Mouse (Mus musculus) neural tube, embryonic 13.5 days (tissue): ENCODE measurements at regions not wholly inside any gene's neighbourhood (a gene's known extent, or its start where the extent isn't known, plus 50 kb on each side); places are given as distances from the start of the nearest gene placed in this dataset.
A peak's percentile ranks its signal among the peaks of the same experiment; 100 is the strongest.

ENCODE experiments used
- ATAC-seq: fragments of 200-750 bp; cut with Nextera tagmentation; 2 replicates; pipeline ENCODE4 v1.8.0; 2017; ENCODE audit warnings: low read depth, mild to moderate bottlenecking, moderate TSS enrichment, moderate library complexity
- H3K27ac ChIP-seq: fragments of 300-500 bp; sonication (generic); replicated peaks from 2 replicates; pipeline ENCODE4 v1.5.1; 2015; ENCODE audit warnings: moderate library complexity, mild to moderate bottlenecking, inconsistent platforms
- H3K27me3 ChIP-seq: fragments of 300-500 bp; sonication (generic); 2 replicates; pipeline ENCODE4 v1.6.1; 2015; ENCODE audit warnings: mild to moderate bottlenecking, inconsistent platforms
- H3K36me3 ChIP-seq: fragments of 300-500 bp; sonication (generic); 2 replicates; pipeline ENCODE4 v1.6.1; 2015; ENCODE audit warnings: mild to moderate bottlenecking, inconsistent platforms
- H3K4me1 ChIP-seq: fragments of 300-500 bp; sonication (generic); replicated peaks from 2 replicates; pipeline ENCODE4 v1.6.1; 2015; ENCODE audit warnings: inconsistent platforms
- H3K4me2 ChIP-seq: fragments of 300-500 bp; sonication (generic); 2 replicates; pipeline ENCODE4 v1.6.1; 2015; ENCODE audit warnings: inconsistent platforms, mild to moderate bottlenecking, moderate library complexity
- H3K4me3 ChIP-seq: fragments of 300-500 bp; sonication (generic); 2 replicates; pipeline ENCODE4 v1.5.1; 2015; ENCODE audit warnings: mild to moderate bottlenecking, inconsistent platforms
- H3K9ac ChIP-seq: fragments of 300-500 bp; sonication (generic); 2 replicates; pipeline ENCODE4 v1.6.1; 2015; ENCODE audit warnings: moderate library complexity, mild to moderate bottlenecking, inconsistent platforms
- H3K9me3 ChIP-seq: fragments of 300-500 bp; sonication (generic); 2 replicates; pipeline ENCODE4 v1.6.1; 2016; ENCODE audit warnings: inconsistent platforms
- WGBS: fragments of 180-500 bp; shearing (Covaris S2); methylation state at CpG from one replicate; pipeline ENCODE4 v1.1.7; 2015; 5-methylcytosine and 5-hydroxymethylcytosine counted together

- H3K27ac ChIP-seq, result no peak overlapping the region
- H3K4me1 ChIP-seq, result no peaks in the 10 kb centered on the region
- H3K27me3 ChIP-seq, result no peaks in the 10 kb centered on the region
- no peaks in the 10 kb centered on the region for H3K9me3 ChIP-seq
- ATAC-seq, result no peak
- H3K36me3 ChIP-seq, result no peaks in the 10 kb centered on the region
- 80% methylated on average over 7 of the region's 7 CpGs for WGBS
- no peak overlapping the region for H3K4me3 ChIP-seq
- no peak overlapping the region for H3K9ac ChIP-seq
- H3K4me2 ChIP-seq, result no peak overlapping the region
Observed at GRCm38 (mm10) chr9:116263833-116264232, 88.7 kb upstream of the Tgfbr2 start.

DNA sequence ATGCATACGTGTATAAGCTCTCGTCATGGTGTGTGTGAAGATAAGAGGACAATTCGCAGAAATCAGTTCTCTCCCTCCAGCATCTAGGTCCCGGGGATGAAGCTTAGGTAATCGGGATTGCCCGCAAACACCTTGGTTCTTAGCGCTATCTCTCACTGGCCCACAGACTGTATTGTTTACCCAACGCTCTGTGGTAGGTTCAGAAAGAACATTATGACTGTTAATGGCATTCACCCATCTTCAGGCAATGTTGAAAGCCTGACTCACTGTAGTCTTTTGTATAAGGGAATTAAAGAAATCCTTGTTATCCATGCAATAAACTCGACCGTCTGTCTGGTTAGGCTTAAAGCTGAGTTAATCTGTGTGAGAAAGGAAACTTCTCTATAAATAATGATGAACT, 84.4 kb upstream of the Tgfbr2 start:
- H3K27me3 ChIP-seq, result no peaks in the 10 kb centered on the region
- no peak overlapping the region for H3K9ac ChIP-seq
- H3K9me3 ChIP-seq, result peaks cover 7% of the 10 kb centered on the region; the same call in 1 of the 2 replicates
- no peak overlapping the region for H3K27ac ChIP-seq
- no peak overlapping the region for H3K4me3 ChIP-seq
- ATAC-seq, result no peak
- 79% methylated on average over 10 of the region's 10 CpGs for WGBS
- no peaks in the 10 kb centered on the region for H3K4me1 ChIP-seq
- no peaks in the 10 kb centered on the region for H3K36me3 ChIP-seq
- no peak overlapping the region for H3K4me2 ChIP-seq

GRCm38 (mm10) chr9:116253546-116253945, 78.4 kb upstream of the Tgfbr2 start:
- no peak overlapping the region for H3K4me2 ChIP-seq
- no peak overlapping the region for H3K9ac ChIP-seq
- 74% methylated on average over 15 of the region's 15 CpGs for WGBS
- H3K27ac ChIP-seq, result peak overlapping the region; percentile 70
- ATAC-seq, result no peak
- H3K4me1 ChIP-seq, result peaks cover 8% of the 10 kb centered on the region
- H3K4me3 ChIP-seq, result no peak overlapping the region
- no peaks in the 10 kb centered on the region for H3K27me3 ChIP-seq
- H3K36me3 ChIP-seq, result no peaks in the 10 kb centered on the region
- peaks cover 14% of the 10 kb centered on the region for H3K9me3 ChIP-seq

- peaks cover 14% of the 10 kb centered on the region for H3K9me3 ChIP-seq
- no peak for ATAC-seq
- H3K9ac ChIP-seq, result no peak overlapping the region
- H3K4me3 ChIP-seq, result no peak overlapping the region
- no peaks in the 10 kb centered on the region for H3K27me3 ChIP-seq
- H3K27ac ChIP-seq, result peak overlapping the region; percentile 71
- H3K36me3 ChIP-seq, result no peaks in the 10 kb centered on the region
- 77% methylated on average over 8 of the region's 8 CpGs for WGBS
- H3K4me2 ChIP-seq, result no peak overlapping the region
- peaks cover 8% of the 10 kb centered on the region for H3K4me1 ChIP-seq
Observed at GRCm38 (mm10) chr9:116252788-116253187, 77.6 kb upstream of the Tgfbr2 start.

- 80% methylated on average over 2 of the region's 2 CpGs for WGBS
- no peak overlapping the region for H3K9ac ChIP-seq
Observed at GRCm38 (mm10) chr9:116249791-116250190, 74.6 kb upstream of the Tgfbr2 start.

DNA sequence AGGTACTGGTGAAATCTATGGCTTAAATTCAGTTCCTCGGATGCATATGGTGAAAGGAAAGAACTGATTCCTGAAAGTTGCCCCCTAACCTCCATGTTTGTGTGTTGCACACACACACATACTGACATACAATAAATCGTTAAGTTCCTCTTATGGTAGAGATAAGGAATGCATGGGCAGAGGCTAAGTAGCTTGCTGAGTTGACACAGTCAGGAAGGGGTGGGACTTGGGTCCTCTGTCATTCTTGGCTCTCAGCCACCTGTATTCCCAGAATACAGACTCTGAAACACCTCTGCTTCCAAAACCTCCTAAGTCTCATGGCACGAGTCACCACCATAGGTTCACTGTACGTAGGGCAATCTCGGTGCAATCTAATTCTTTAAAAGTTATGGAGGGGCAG, 70.0 kb upstream of the Tgfbr2 start:
- no peak overlapping the region for H3K27ac ChIP-seq
- WGBS, result 87% methylated on average over 5 of the region's 5 CpGs
- no peaks in the 10 kb centered on the region for H3K27me3 ChIP-seq
- H3K9ac ChIP-seq, result no peak overlapping the region
- ATAC-seq, result no peak
- no peaks in the 10 kb centered on the region for H3K9me3 ChIP-seq
- no peak overlapping the region for H3K4me3 ChIP-seq
- no peaks in the 10 kb centered on the region for H3K36me3 ChIP-seq
- H3K4me2 ChIP-seq, result no peak overlapping the region
- H3K4me1 ChIP-seq, result no peaks in the 10 kb centered on the region

More at GRCm38 (mm10) chr9:116249791-116250190, 74.6 kb upstream of the Tgfbr2 start:
- Histone ChIP-seq H3K9me3 (peaks cover 6% of the 10 kb centered on the region; the same call in 1 of the 2 replicates), H3K4me3 (no peak overlapping the region), H3K4me2 (no peak overlapping the region), H3K36me3 (no peaks in the 10 kb centered on the region), H3K27me3 (no peaks in the 10 kb centered on the region), H3K4me1 (peaks cover 8% of the 10 kb centered on the region), H3K27ac (no peak overlapping the region)
- no peak for ATAC-seq

- no peak overlapping the region for H3K9ac ChIP-seq
- no peaks in the 10 kb centered on the region for H3K36me3 ChIP-seq
- 88% methylated on average over 1 of the region's 1 CpGs for WGBS
- H3K9me3 ChIP-seq, result no peaks in the 10 kb centered on the region
- H3K27ac ChIP-seq, result no peak overlapping the region
- no peaks in the 10 kb centered on the region for H3K4me1 ChIP-seq
- no peak overlapping the region for H3K4me3 ChIP-seq
- ATAC-seq, result no peak
- H3K4me2 ChIP-seq, result no peak overlapping the region
- H3K27me3 ChIP-seq, result no peaks in the 10 kb centered on the region
Observed at GRCm38 (mm10) chr9:116244619-116244899, 69.4 kb upstream of the Tgfbr2 start.

DNA sequence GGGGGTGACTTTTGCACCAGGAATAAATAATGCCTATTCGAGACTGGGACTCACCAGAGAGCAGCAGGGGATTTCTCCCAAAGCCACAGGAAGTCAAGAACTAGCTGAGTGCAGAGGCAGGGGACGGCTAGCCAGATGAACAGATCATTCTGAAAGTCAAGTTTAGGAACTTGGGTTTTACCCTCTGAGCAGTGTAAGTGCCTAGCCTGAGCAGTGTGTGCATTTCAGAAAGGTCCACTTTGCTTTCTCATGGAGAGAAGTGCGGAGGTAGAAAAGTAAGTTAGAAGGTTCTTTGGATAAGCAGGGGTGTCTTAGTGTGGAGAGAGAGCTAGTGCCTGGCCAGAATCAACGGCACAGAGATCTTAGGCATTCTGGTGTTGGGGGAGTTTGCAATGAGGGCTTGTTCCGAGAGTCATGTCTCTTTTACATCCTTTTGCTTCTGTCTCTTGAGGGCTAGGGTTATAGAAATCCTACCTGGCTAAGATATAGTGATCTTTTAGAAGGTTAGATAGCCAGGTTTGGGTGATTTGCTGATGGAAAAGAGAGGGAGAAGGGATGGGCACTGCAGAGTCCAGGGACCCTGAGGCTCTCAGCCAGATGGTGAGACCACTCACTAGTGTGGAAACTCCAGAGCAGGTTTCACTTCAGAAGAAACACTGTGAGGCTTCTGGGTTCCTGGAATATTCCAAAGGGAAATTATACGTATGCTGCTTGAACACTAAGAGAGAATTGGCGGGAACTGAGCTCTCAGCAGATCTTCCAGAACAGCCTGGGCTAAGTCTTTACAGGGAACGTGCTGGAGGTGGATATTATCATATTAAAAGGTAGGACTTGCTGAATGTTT, 68.8 kb upstream of the Tgfbr2 start:
- Histone ChIP-seq H3K4me3 (no peak overlapping the region), H3K36me3 (no peaks in the 10 kb centered on the region), H3K27me3 (no peaks in the 10 kb centered on the region), H3K4me2 (no peak overlapping the region), H3K4me1 (no peaks in the 10 kb centered on the region), H3K9ac (no peak overlapping the region), H3K27ac (no peak overlapping the region), H3K9me3 (no peaks in the 10 kb centered on the region)
- 84% methylated on average over 8 of the region's 8 CpGs for WGBS
- no peak for ATAC-seq

DNA sequence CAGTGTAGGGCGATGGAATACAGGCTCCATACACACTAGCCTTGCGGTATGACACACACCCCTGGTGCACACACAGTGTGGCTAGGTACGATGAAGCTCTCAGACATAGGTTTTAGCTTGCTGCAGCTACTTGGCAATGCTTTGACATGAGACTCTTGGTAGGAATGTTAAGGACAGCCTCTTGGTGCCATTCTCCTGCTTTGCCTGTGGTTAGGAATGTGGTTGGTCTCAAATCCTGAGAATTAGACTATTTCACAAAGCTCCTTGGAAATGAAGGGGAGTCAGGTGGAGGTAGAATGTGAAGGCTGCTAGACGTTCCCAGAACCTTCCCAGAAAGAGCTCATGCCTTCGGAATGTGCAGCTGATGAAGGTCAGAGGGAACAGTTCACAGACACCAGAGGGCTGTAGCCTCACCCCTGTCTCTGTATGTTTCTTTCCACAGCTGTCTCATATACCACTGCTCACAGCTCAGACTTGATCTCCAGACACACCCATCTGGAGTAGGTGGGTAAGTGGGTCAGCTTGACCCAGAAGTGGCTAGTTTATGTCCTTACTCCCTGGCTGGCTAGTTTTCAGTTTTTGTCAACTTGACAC, 66.9 kb upstream of the Tgfbr2 start:
- Histone ChIP-seq H3K36me3 (no peaks in the 10 kb centered on the region), H3K27ac (no peak overlapping the region), H3K4me1 (no peaks in the 10 kb centered on the region), H3K4me3 (no peak overlapping the region), H3K9me3 (no peaks in the 10 kb centered on the region), H3K9ac (no peak overlapping the region), H3K27me3 (no peaks in the 10 kb centered on the region), H3K4me2 (no peak overlapping the region)
- ATAC-seq, result no peak
- WGBS, result 90% methylated on average over 5 of the region's 5 CpGs

DNA sequence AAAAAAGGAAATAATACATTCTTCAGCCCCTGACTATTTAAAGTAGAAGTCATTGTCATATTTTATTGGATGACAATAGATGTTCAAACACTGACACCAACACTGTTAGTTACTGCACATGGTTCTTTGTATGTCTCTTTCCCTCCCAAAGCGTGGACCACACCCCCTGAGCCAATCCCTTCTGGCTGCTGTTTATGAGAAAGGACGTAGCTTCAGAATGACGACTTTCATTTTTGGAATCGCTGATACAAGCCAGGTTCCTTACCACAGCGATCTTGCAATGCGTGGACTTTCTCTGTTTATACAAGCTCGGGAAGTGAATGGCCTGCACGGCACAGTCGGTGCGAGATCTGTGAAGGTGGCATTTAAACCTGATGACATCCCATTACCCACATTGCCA, 66.1 kb upstream of the Tgfbr2 start:
- Histone ChIP-seq H3K4me1 (no peaks in the 10 kb centered on the region), H3K36me3 (no peaks in the 10 kb centered on the region), H3K9ac (no peak overlapping the region), H3K27ac (no peak overlapping the region), H3K4me2 (no peak overlapping the region), H3K27me3 (no peaks in the 10 kb centered on the region), H3K4me3 (no peak overlapping the region), H3K9me3 (no peaks in the 10 kb centered on the region)
- no peak for ATAC-seq
- WGBS, result 86% methylated on average over 10 of the region's 10 CpGs

- no peak overlapping the region for H3K4me2 ChIP-seq
- no peak overlapping the region for H3K27ac ChIP-seq
- no peaks in the 10 kb centered on the region; the same call in 1 of the 2 replicates for H3K4me1 ChIP-seq
- no peaks in the 10 kb centered on the region for H3K9me3 ChIP-seq
- H3K4me3 ChIP-seq, result no peak overlapping the region
- no peaks in the 10 kb centered on the region for H3K36me3 ChIP-seq
- H3K9ac ChIP-seq, result no peak overlapping the region
- H3K27me3 ChIP-seq, result no peaks in the 10 kb centered on the region
- no peak for ATAC-seq
Observed at GRCm38 (mm10) chr9:116236836-116237235, 61.7 kb upstream of the Tgfbr2 start.

DNA sequence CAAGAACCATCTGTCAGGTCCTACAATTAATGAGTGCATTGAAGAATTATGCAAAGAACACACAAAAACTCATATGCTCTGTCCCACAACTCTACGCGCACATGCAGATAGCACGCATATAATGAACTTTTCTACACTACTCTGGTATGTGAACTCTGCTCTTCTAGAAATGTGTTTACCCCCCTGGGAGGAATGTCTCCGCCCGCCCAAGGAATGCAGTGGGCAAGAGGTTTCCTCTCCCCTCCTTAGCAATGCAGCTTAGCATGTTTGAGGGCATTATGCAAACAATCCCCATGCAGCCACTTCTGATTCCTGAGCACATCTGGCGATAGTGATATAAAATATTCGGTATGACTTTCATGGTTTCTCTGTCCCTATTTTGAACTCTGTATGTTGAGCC, 59.0 kb upstream of the Tgfbr2 start:
- H3K36me3 ChIP-seq, result no peaks in the 10 kb centered on the region
- H3K9me3 ChIP-seq, result no peaks in the 10 kb centered on the region
- WGBS, result 91% methylated on average over 7 of the region's 7 CpGs
- no peak overlapping the region for H3K4me3 ChIP-seq
- ATAC-seq, result no peak
- H3K4me2 ChIP-seq, result no peak overlapping the region
- no peak overlapping the region for H3K27ac ChIP-seq
- no peak overlapping the region for H3K9ac ChIP-seq
- peaks cover 17% of the 10 kb centered on the region for H3K4me1 ChIP-seq
- no peaks in the 10 kb centered on the region for H3K27me3 ChIP-seq

DNA sequence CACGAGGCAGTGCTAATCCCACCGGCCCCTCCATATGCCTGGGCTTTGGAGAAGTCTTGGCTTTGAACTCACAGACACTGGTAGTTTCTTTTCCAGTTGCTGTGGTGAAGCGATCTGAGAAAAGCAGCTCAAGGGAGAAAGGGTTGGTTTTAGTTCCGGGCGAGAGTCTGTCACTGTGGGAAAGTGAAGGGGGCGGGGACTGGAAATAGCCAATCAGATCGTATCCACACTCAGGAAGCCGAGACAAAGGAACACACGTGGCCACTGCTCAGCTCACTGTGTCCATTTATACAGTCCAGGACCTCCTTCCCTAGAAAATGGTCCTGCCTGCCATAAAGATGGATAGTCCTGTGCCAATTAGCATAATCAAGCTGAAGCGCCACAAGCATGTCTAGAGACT, 57.2 kb upstream of the Tgfbr2 start:
- peaks cover 25% of the 10 kb centered on the region for H3K4me1 ChIP-seq
- no peak for ATAC-seq
- no peaks in the 10 kb centered on the region for H3K27me3 ChIP-seq
- no peak overlapping the region for H3K9ac ChIP-seq
- 74% methylated on average over 10 of the region's 10 CpGs for WGBS
- H3K36me3 ChIP-seq, result no peaks in the 10 kb centered on the region
- H3K27ac ChIP-seq, result no peak overlapping the region
- H3K9me3 ChIP-seq, result no peaks in the 10 kb centered on the region
- no peak overlapping the region for H3K4me3 ChIP-seq
- no peak overlapping the region for H3K4me2 ChIP-seq
